Mouse (Mus musculus) kidney, embryonic 16.5 days (tissue): ENCODE results near the gene Fdxr. TPM values are rescaled to one million over a fixed set of nuclear protein-coding genes. Genes with fewer than 3 reads are reported as not detected.

Experiments
- ATAC-seq: fragments of 200-750 bp; cut with Nextera tagmentation; 2 replicates; pipeline ENCODE4 v1.8.0; 2017; ENCODE audit warnings: moderate TSS enrichment; ENCODE audit not compliant: low FRiP score, low TSS enrichment
- H3K27ac ChIP-seq: fragments of 300-500 bp; sonication (generic); 2 replicates; pipeline ENCODE4 v1.5.1; 2014; ENCODE audit warnings: low read length
- H3K27me3 ChIP-seq: fragments of 300-500 bp; sonication (generic); 2 replicates; pipeline ENCODE4 v1.6.1; 2014; ENCODE audit warnings: low read length, control low read depth, mixed read lengths; ENCODE audit not compliant: insufficient read depth
- H3K36me3 ChIP-seq: fragments of 300-500 bp; sonication (generic); 2 replicates; pipeline ENCODE4 v1.6.1; 2014; ENCODE audit warnings: low read length, control low read depth, mixed read lengths; ENCODE audit not compliant: insufficient read depth
- H3K4me1 ChIP-seq: fragments of 300-500 bp; sonication (generic); 2 replicates; pipeline ENCODE4 v1.6.1; 2014; ENCODE audit warnings: low read length, control low read depth, mixed read lengths; ENCODE audit not compliant: insufficient read depth
- H3K4me2 ChIP-seq: fragments of 300-500 bp; sonication (generic); replicated peaks from 2 replicates; pipeline ENCODE4 v1.6.1; 2014; ENCODE audit warnings: low read depth, low read length
- H3K4me3 ChIP-seq: fragments of 300-500 bp; sonication (generic); 2 replicates; pipeline ENCODE4 v1.5.1; 2014; ENCODE audit warnings: mild to moderate bottlenecking, low read length
- H3K9ac ChIP-seq: fragments of 300-500 bp; sonication (generic); replicated peaks from 2 replicates; pipeline ENCODE4 v1.6.1; 2014; ENCODE audit warnings: low read length
- H3K9me3 ChIP-seq: fragments of 300-500 bp; sonication (generic); 2 replicates; pipeline ENCODE4 v1.6.1; 2016; ENCODE audit warnings: low read length, control low read depth
- WGBS: fragments of 180-500 bp; shearing (Covaris S2); extraction: QIAGEN DNeasy Blood & Tissue Kit; methylation state at CpG from one replicate; pipeline ENCODE4 v1.1.7; 2014; 5-methylcytosine and 5-hydroxymethylcytosine counted together
- polyA plus RNA-seq: library from polyadenylated mRNA; unstranded; fragments of >200 nt; fragmentation: Nextera tagmentation; extraction: Ambion mirVana; gene quantifications from 2 replicates; pipeline ENCODE4 v1.2.1, GENCODE M21; 2015

Fdxr gene
- polyA plus RNA-seq, 1 experiment from 2014 or later: 23.6 TPM

- no peaks in the 10 kb centered on the region for H3K9me3 ChIP-seq
- H3K36me3 ChIP-seq: no peaks in the 10 kb centered on the region
These were observed 14.1 kb upstream of the Fdxr start for GRCm38 (mm10) chr11:115290919-115291318.

GRCm38 (mm10) chr11:115290314-115290713 lies 13.5 kb upstream of the Fdxr start:
- Histone ChIP-seq H3K9ac (no peak overlapping the region), H3K4me1 (peaks cover 9% of the 10 kb centered on the region; the same call in 1 of the 2 replicates), H3K4me2 (no peak overlapping the region), H3K27ac (no peak overlapping the region), H3K4me3 (no peak overlapping the region), H3K27me3 (no peaks in the 10 kb centered on the region), H3K36me3 (no peaks in the 10 kb centered on the region), H3K9me3 (no peaks in the 10 kb centered on the region)
- 76% methylated on average over 1 of the region's 1 CpGs for WGBS
- ATAC-seq: no peak

More at GRCm38 (mm10) chr11:115290919-115291318, 14.1 kb upstream of the Fdxr start:
- peaks cover 9% of the 10 kb centered on the region; the same call in 1 of the 2 replicates for H3K4me1 ChIP-seq
- no peak overlapping the region for H3K27ac ChIP-seq
- H3K27me3 ChIP-seq: no peaks in the 10 kb centered on the region
- H3K4me3 ChIP-seq: no peak overlapping the region
- H3K4me2 ChIP-seq: no peak overlapping the region
- WGBS: 49% methylated on average over 6 of the region's 6 CpGs
- ATAC-seq: no peak; the same call in 1 of the 2 replicates
- H3K9ac ChIP-seq: no peak overlapping the region

- H3K27me3 ChIP-seq: no peaks in the 10 kb centered on the region
- peaks cover 9% of the 10 kb centered on the region; the same call in 1 of the 2 replicates for H3K4me1 ChIP-seq
- H3K9ac ChIP-seq: no peak overlapping the region
- no peak overlapping the region for H3K27ac ChIP-seq
- H3K9me3 ChIP-seq: no peaks in the 10 kb centered on the region
- WGBS: 63% methylated on average over 8 of the region's 8 CpGs
- H3K36me3 ChIP-seq: no peaks in the 10 kb centered on the region
- H3K4me2 ChIP-seq: no peak overlapping the region
- ATAC-seq: no peak
- no peak overlapping the region for H3K4me3 ChIP-seq
These were observed 13.0 kb upstream of the Fdxr start for GRCm38 (mm10) chr11:115289885-115290284.

- WGBS: 85% methylated on average over 2 of the region's 2 CpGs
- no peak overlapping the region for H3K9ac ChIP-seq
- H3K27ac ChIP-seq: no peak overlapping the region
- no peak overlapping the region for H3K4me3 ChIP-seq
- no peaks in the 10 kb centered on the region for H3K36me3 ChIP-seq
- H3K4me1 ChIP-seq: peaks cover 9% of the 10 kb centered on the region; the same call in 1 of the 2 replicates
- ATAC-seq: no peak
- H3K27me3 ChIP-seq: no peaks in the 10 kb centered on the region
- no peak overlapping the region for H3K4me2 ChIP-seq
- no peaks in the 10 kb centered on the region for H3K9me3 ChIP-seq
These were observed 11.5 kb upstream of the Fdxr start for GRCm38 (mm10) chr11:115288305-115288704.

GRCm38 (mm10) chr11:115287386-115287785 lies 10.5 kb upstream of the Fdxr start:
- no peak for ATAC-seq
- no peak overlapping the region for H3K27ac ChIP-seq
- H3K36me3 ChIP-seq: no peaks in the 10 kb centered on the region
- peaks cover 9% of the 10 kb centered on the region; the same call in 1 of the 2 replicates for H3K4me1 ChIP-seq
- H3K9me3 ChIP-seq: no peaks in the 10 kb centered on the region
- no peaks in the 10 kb centered on the region for H3K27me3 ChIP-seq
- no peak overlapping the region for H3K9ac ChIP-seq
- H3K4me2 ChIP-seq: no peak overlapping the region
- WGBS: 89% methylated on average over 5 of the region's 5 CpGs
- H3K4me3 ChIP-seq: no peak overlapping the region

- Histone ChIP-seq H3K36me3 (no peaks in the 10 kb centered on the region), H3K9me3 (no peaks in the 10 kb centered on the region), H3K27me3 (no peaks in the 10 kb centered on the region), H3K9ac (no peak overlapping the region), H3K4me3 (no peak overlapping the region), H3K4me1 (peaks cover 8% of the 10 kb centered on the region; the same call in 1 of the 2 replicates), H3K27ac (no peak overlapping the region), H3K4me2 (no peak overlapping the region)
- WGBS: 68% methylated on average over 19 of the region's 19 CpGs
- ATAC-seq: no peak
These were observed 9.5 kb upstream of the Fdxr start for GRCm38 (mm10) chr11:115286201-115286993.

GRCm38 (mm10) chr11:115285282-115285681 lies 8.4 kb upstream of the Fdxr start:
- H3K4me2 ChIP-seq: no peak overlapping the region
- ATAC-seq: no peak
- H3K27me3 ChIP-seq: no peaks in the 10 kb centered on the region
- 0 out of 2 replicates have a peak, but pooled peaks cover 6% of the 10 kb centered on the region for H3K4me1 ChIP-seq
- no peak overlapping the region for H3K4me3 ChIP-seq
- no peaks in the 10 kb centered on the region for H3K36me3 ChIP-seq
- no peak overlapping the region for H3K9ac ChIP-seq
- WGBS: 52% methylated on average over 4 of the region's 4 CpGs
- no peaks in the 10 kb centered on the region for H3K9me3 ChIP-seq
- no peak overlapping the region for H3K27ac ChIP-seq

GRCm38 (mm10) chr11:115283891-115284620 lies 7.2 kb upstream of the Fdxr start:
- Histone ChIP-seq H3K9me3 (no peaks in the 10 kb centered on the region), H3K36me3 (no peaks in the 10 kb centered on the region), H3K4me2 (no peak overlapping the region), H3K27ac (no peak overlapping the region), H3K4me1 (no peaks in the 10 kb centered on the region), H3K4me3 (no peak overlapping the region), H3K27me3 (no peaks in the 10 kb centered on the region), H3K9ac (no peak overlapping the region)
- ATAC-seq: no peak
- WGBS: 87% methylated on average over 12 of the region's 12 CpGs

- Histone ChIP-seq H3K27ac (no peak overlapping the region), H3K36me3 (no peaks in the 10 kb centered on the region), H3K4me3 (no peak overlapping the region), H3K9ac (no peak overlapping the region), H3K4me1 (no peaks in the 10 kb centered on the region), H3K4me2 (no peak overlapping the region), H3K9me3 (no peaks in the 10 kb centered on the region), H3K27me3 (no peaks in the 10 kb centered on the region)
- WGBS: 72% methylated on average over 9 of the region's 9 CpGs
- no peak for ATAC-seq
These were observed 6.6 kb upstream of the Fdxr start for GRCm38 (mm10) chr11:115283486-115283765.
